Mouse (Mus musculus): Measurements from ENCODE around the gene Gm44596. TPM values are rescaled to one million over a fixed set of nuclear protein-coding genes. Genes with fewer than 3 reads are reported as not detected.

Gene Gm44596
- polyA plus RNA-seq, 1 experiment, result not detected

- Histone ChIP-seq H3K27me3 (ENCODE audit: control insufficient read depth, insufficient read depth, insufficient read length) (no peaks in the 10 kb centered on the region), H3K79me3 (ENCODE audit: low read depth) (no peaks in the 10 kb centered on the region), H3K4me3 (ENCODE audit: insufficient read depth, poor library complexity, severe bottlenecking) (no peak overlapping the region), H3K36me3 (ENCODE audit: control insufficient read depth, insufficient read depth) (no peaks in the 10 kb centered on the region), H3ac (ENCODE audit: control insufficient read depth, insufficient read length, low read depth) (no peak overlapping the region), H3K79me2 (ENCODE audit: control insufficient read depth, insufficient read depth) (no peaks in the 10 kb centered on the region)
- no peak for TF ChIP-seq MAX (IDR thresholded peaks at IDR 0.05)
- no peak for TF ChIP-seq USF1 (IDR thresholded peaks at IDR 0.05; ENCODE audit: low read depth)
- no peak for TF ChIP-seq MYOG (IDR thresholded peaks at IDR 0.05; ENCODE audit: control insufficient read depth, extremely low read depth, insufficient read length)
- TF ChIP-seq CTCF (IDR thresholded peaks at IDR 0.05; ENCODE audit: control insufficient read depth, insufficient read depth, insufficient read length), result no peak
- no peak for TF ChIP-seq CEBPB (IDR thresholded peaks at IDR 0.05; ENCODE audit: low read depth)
- TF ChIP-seq MYOD1 (IDR thresholded peaks at IDR 0.05; ENCODE audit: control insufficient read depth, insufficient read length, low read depth), result no peak
- no peak for TF ChIP-seq FOSL1 (IDR thresholded peaks at IDR 0.05; ENCODE audit: insufficient read depth, low read length, poor library complexity, severe bottlenecking)
Measured at GRCm38 (mm10) chr6:128385026-128385425, 9.7 kb downstream of the Gm44596 start.

GRCm38 (mm10) chr6:128389185-128389584 lies 13.9 kb downstream of the Gm44596 start:
- H3ac ChIP-seq (ENCODE audit: control insufficient read depth, insufficient read length, low read depth), result no peak overlapping the region
- no peaks in the 10 kb centered on the region for H3K79me2 ChIP-seq (ENCODE audit: control insufficient read depth, insufficient read depth)
- H3K79me3 ChIP-seq (ENCODE audit: low read depth), result no peaks in the 10 kb centered on the region
- H3K4me3 ChIP-seq (ENCODE audit: insufficient read depth, poor library complexity, severe bottlenecking), result no peak overlapping the region
- TF ChIP-seq MYOD1 (IDR thresholded peaks at IDR 0.05; ENCODE audit: control insufficient read depth, insufficient read length, low read depth), result no peak
- no peak for TF ChIP-seq MYOG (IDR thresholded peaks at IDR 0.05; ENCODE audit: control insufficient read depth, extremely low read depth, insufficient read length)
- no peak for TF ChIP-seq CEBPB (IDR thresholded peaks at IDR 0.05; ENCODE audit: low read depth)
- no peak for TF ChIP-seq USF1 (IDR thresholded peaks at IDR 0.05; ENCODE audit: low read depth)
- TF ChIP-seq FOSL1 (IDR thresholded peaks at IDR 0.05; ENCODE audit: insufficient read depth, low read length, poor library complexity, severe bottlenecking), result no peak
- no peak for TF ChIP-seq CTCF (IDR thresholded peaks at IDR 0.05; ENCODE audit: control insufficient read depth, insufficient read depth, insufficient read length)
- no peak for TF ChIP-seq MAX (IDR thresholded peaks at IDR 0.05)
- H3K36me3 ChIP-seq (ENCODE audit: control insufficient read depth, insufficient read depth), result no peaks in the 10 kb centered on the region
- H3K27me3 ChIP-seq (ENCODE audit: control insufficient read depth, insufficient read depth, insufficient read length), result no peaks in the 10 kb centered on the region

GRCm38 (mm10) chr6:128390683-128391082 lies 15.4 kb downstream of the Gm44596 start:
- Histone ChIP-seq H3K27me3 (ENCODE audit: control insufficient read depth, insufficient read depth, insufficient read length) (no peaks in the 10 kb centered on the region), H3ac (ENCODE audit: control insufficient read depth, insufficient read length, low read depth) (no peak overlapping the region), H3K36me3 (ENCODE audit: control insufficient read depth, insufficient read depth) (no peaks in the 10 kb centered on the region), H3K79me2 (ENCODE audit: control insufficient read depth, insufficient read depth) (no peaks in the 10 kb centered on the region), H3K79me3 (ENCODE audit: low read depth) (no peaks in the 10 kb centered on the region), H3K4me3 (ENCODE audit: insufficient read depth, poor library complexity, severe bottlenecking) (no peak overlapping the region)
- TF ChIP-seq USF1 (IDR thresholded peaks at IDR 0.05; ENCODE audit: low read depth), result no peak
- no peak for TF ChIP-seq CEBPB (IDR thresholded peaks at IDR 0.05; ENCODE audit: low read depth)
- no peak for TF ChIP-seq FOSL1 (IDR thresholded peaks at IDR 0.05; ENCODE audit: insufficient read depth, low read length, poor library complexity, severe bottlenecking)
- no peak for TF ChIP-seq MYOG (IDR thresholded peaks at IDR 0.05; ENCODE audit: control insufficient read depth, extremely low read depth, insufficient read length)
- no peak for TF ChIP-seq CTCF (IDR thresholded peaks at IDR 0.05; ENCODE audit: control insufficient read depth, insufficient read depth, insufficient read length)
- TF ChIP-seq MAX (IDR thresholded peaks at IDR 0.05), result no peak
- no peak for TF ChIP-seq MYOD1 (IDR thresholded peaks at IDR 0.05; ENCODE audit: control insufficient read depth, insufficient read length, low read depth)

- Histone ChIP-seq H3ac (ENCODE audit: control insufficient read depth, insufficient read length, low read depth) (no peak overlapping the region), H3K79me3 (ENCODE audit: low read depth) (no peaks in the 10 kb centered on the region), H3K4me3 (ENCODE audit: insufficient read depth, poor library complexity, severe bottlenecking) (no peak overlapping the region), H3K27me3 (ENCODE audit: control insufficient read depth, insufficient read depth, insufficient read length) (no peaks in the 10 kb centered on the region), H3K79me2 (ENCODE audit: control insufficient read depth, insufficient read depth) (no peaks in the 10 kb centered on the region), H3K36me3 (ENCODE audit: control insufficient read depth, insufficient read depth) (no peaks in the 10 kb centered on the region)
- TF ChIP-seq MAX (IDR thresholded peaks at IDR 0.05) (no peak), CTCF (IDR thresholded peaks at IDR 0.05; ENCODE audit: control insufficient read depth, insufficient read depth, insufficient read length) (no peak), FOSL1 (IDR thresholded peaks at IDR 0.05; ENCODE audit: insufficient read depth, low read length, poor library complexity, severe bottlenecking) (no peak), MYOG (IDR thresholded peaks at IDR 0.05; ENCODE audit: control insufficient read depth, extremely low read depth, insufficient read length) (no peak), CEBPB (IDR thresholded peaks at IDR 0.05; ENCODE audit: low read depth) (no peak), MYOD1 (IDR thresholded peaks at IDR 0.05; ENCODE audit: control insufficient read depth, insufficient read length, low read depth) (no peak), USF1 (IDR thresholded peaks at IDR 0.05; ENCODE audit: low read depth) (no peak)
Measured at GRCm38 (mm10) chr6:128397574-128398261, 22.4 kb downstream of the Gm44596 start.

GRCm38 (mm10) chr6:128398996-128399395 lies 23.7 kb downstream of the Gm44596 start, which contains the start of gene Nrip2:
Nrip2 (plus strand) TSS chr6:128399296.
- Histone ChIP-seq H3ac (ENCODE audit: control insufficient read depth, insufficient read length, low read depth) (no peak within 1 kb of the TSS), H3K27me3 (ENCODE audit: control insufficient read depth, insufficient read depth, insufficient read length) (no peaks in the 10 kb centered on the region), H3K36me3 (ENCODE audit: control insufficient read depth, insufficient read depth) (no peaks in the 10 kb centered on the region), H3K79me3 (ENCODE audit: low read depth) (no peaks in the 10 kb centered on the region), H3K79me2 (ENCODE audit: control insufficient read depth, insufficient read depth) (no peaks in the 10 kb centered on the region), H3K4me3 (ENCODE audit: insufficient read depth, poor library complexity, severe bottlenecking) (no peak within 1 kb of the TSS)
- TF ChIP-seq MYOD1 (IDR thresholded peaks at IDR 0.05; ENCODE audit: control insufficient read depth, insufficient read length, low read depth) (no peak), MYOG (IDR thresholded peaks at IDR 0.05; ENCODE audit: control insufficient read depth, extremely low read depth, insufficient read length) (no peak), CTCF (IDR thresholded peaks at IDR 0.05; ENCODE audit: control insufficient read depth, insufficient read depth, insufficient read length) (no peak), FOSL1 (IDR thresholded peaks at IDR 0.05; ENCODE audit: insufficient read depth, low read length, poor library complexity, severe bottlenecking) (no peak), MAX (IDR thresholded peaks at IDR 0.05) (no peak), USF1 (IDR thresholded peaks at IDR 0.05; ENCODE audit: low read depth) (no peak), CEBPB (IDR thresholded peaks at IDR 0.05; ENCODE audit: low read depth) (no peak)

All from C2C12 (cell line).